Mouse (Mus musculus) embryonic facial prominence, embryonic 13.5 days (tissue): ENCODE measurements around the gene Ankrd11. TPM values are rescaled to one million over a fixed set of nuclear protein-coding genes. Genes with fewer than 3 reads are reported as not detected.
"Not testable (repeated sequence)": the region's sequence is repeated elsewhere in the genome, so short reads cannot be mapped to it uniquely, and the experiment has no call there.

Experiments
- ATAC-seq: fragments of 200-750 bp; cut with Nextera tagmentation; 2 replicates; pipeline ENCODE4 v1.8.0; 2017; ENCODE audit warnings: low read depth; ENCODE audit not compliant: insufficient number of reproducible peaks, insufficient read depth, low FRiP score, low TSS enrichment
- H3K27ac ChIP-seq: fragments of 300-500 bp; sonication (generic); 2 replicates; pipeline ENCODE4 v1.5.1; 2015; ENCODE audit warnings: moderate library complexity, mild to moderate bottlenecking, inconsistent platforms
- H3K27me3 ChIP-seq: fragments of 300-500 bp; sonication (generic); 2 replicates; pipeline ENCODE4 v1.6.1; 2015; ENCODE audit warnings: mild to moderate bottlenecking, inconsistent platforms
- H3K36me3 ChIP-seq: fragments of 300-500 bp; sonication (generic); 2 replicates; pipeline ENCODE4 v1.6.1; 2015; ENCODE audit warnings: mild to moderate bottlenecking, inconsistent platforms
- H3K4me1 ChIP-seq: fragments of 300-500 bp; sonication (generic); 2 replicates; pipeline ENCODE4 v1.6.1; 2015; ENCODE audit warnings: inconsistent platforms
- H3K4me2 ChIP-seq: fragments of 300-500 bp; sonication (generic); 2 replicates; pipeline ENCODE4 v1.6.1; 2015; ENCODE audit warnings: moderate library complexity, mild to moderate bottlenecking, inconsistent platforms
- H3K4me3 ChIP-seq: fragments of 300-500 bp; sonication (generic); 2 replicates; pipeline ENCODE4 v1.5.1; 2015; ENCODE audit warnings: mild to moderate bottlenecking, inconsistent platforms
- H3K9ac ChIP-seq: fragments of 300-500 bp; sonication (generic); 2 replicates; pipeline ENCODE4 v1.6.1; 2015; ENCODE audit warnings: mild to moderate bottlenecking, inconsistent platforms
- H3K9me3 ChIP-seq: fragments of 300-500 bp; sonication (generic); 2 replicates; pipeline ENCODE4 v1.6.1; 2016; ENCODE audit warnings: inconsistent platforms
- WGBS: fragments of 180-500 bp; shearing (Covaris S2); methylation state at CpG from one replicate; pipeline ENCODE4 v1.1.7; 2015; ENCODE audit warnings: mixed read lengths; 5-methylcytosine and 5-hydroxymethylcytosine counted together
- polyA plus RNA-seq: library from polyadenylated mRNA; unstranded; fragments of >200 nt; fragmentation: Nextera tagmentation; extraction: Ambion mirVana; gene quantifications from 2 replicates; pipeline ENCODE4 v1.2.1, GENCODE M21; 2015

Ankrd11 gene
- polyA plus RNA-seq, 1 experiment from 2014 or later, result 40.9 TPM

GRCm38 (mm10) chr8:123051458-123051857, 9.4 kb upstream of the Ankrd11 start:
- no peak for ATAC-seq
- H3K4me2 ChIP-seq, result no peak overlapping the region
- no peaks in the 10 kb centered on the region for H3K36me3 ChIP-seq
- WGBS, result 70% methylated on average over 5 of the region's 5 CpGs
- no peaks in the 10 kb centered on the region for H3K27me3 ChIP-seq
- H3K4me3 ChIP-seq, result no peak overlapping the region
- no peak overlapping the region for H3K9ac ChIP-seq
- H3K27ac ChIP-seq, result no peak overlapping the region
- H3K4me1 ChIP-seq, result no peaks in the 10 kb centered on the region
- H3K9me3 ChIP-seq, result no peaks in the 10 kb centered on the region

- H3K4me1 ChIP-seq, result peaks cover 8% of the 10 kb centered on the region
- ATAC-seq, result no peak
- no peaks in the 10 kb centered on the region for H3K9me3 ChIP-seq
- no peak overlapping the region for H3K4me3 ChIP-seq
- no peak overlapping the region for H3K27ac ChIP-seq
- H3K27me3 ChIP-seq, result no peaks in the 10 kb centered on the region
- H3K4me2 ChIP-seq, result no peak overlapping the region
- WGBS, result 85% methylated on average over 7 of the region's 7 CpGs
- no peak overlapping the region for H3K9ac ChIP-seq
- peaks cover 6% of the 10 kb centered on the region; the same call in 1 of the 2 replicates for H3K36me3 ChIP-seq
These were observed 6.3 kb upstream of the Ankrd11 start for GRCm38 (mm10) chr8:123048402-123048801.

GRCm38 (mm10) chr8:123047827-123048226, 5.8 kb upstream of the Ankrd11 start:
- Histone ChIP-seq H3K4me3 (no peak overlapping the region), H3K9me3 (no peaks in the 10 kb centered on the region), H3K4me1 (peaks cover 13% of the 10 kb centered on the region), H3K27ac (no peak overlapping the region), H3K9ac (no peak overlapping the region), H3K27me3 (no peaks in the 10 kb centered on the region), H3K4me2 (no peak overlapping the region), H3K36me3 (peaks cover 6% of the 10 kb centered on the region; the same call in 1 of the 2 replicates)
- 87% methylated on average over 7 of the region's 7 CpGs for WGBS
- no peak for ATAC-seq

- Histone ChIP-seq H3K9me3 (no peaks in the 10 kb centered on the region), H3K4me3 (no peak overlapping the region), H3K27ac (no peak overlapping the region), H3K9ac (no peak overlapping the region), H3K36me3 (peaks cover 6% of the 10 kb centered on the region; the same call in 1 of the 2 replicates), H3K27me3 (no peaks in the 10 kb centered on the region), H3K4me2 (no peak overlapping the region), H3K4me1 (peaks cover 13% of the 10 kb centered on the region)
- no peak for ATAC-seq
- 74% methylated on average over 4 of the region's 4 CpGs for WGBS
These were observed 4.6 kb upstream of the Ankrd11 start for GRCm38 (mm10) chr8:123046706-123047105.

GRCm38 (mm10) chr8:123044743-123045425, 2.8 kb upstream of the Ankrd11 start:
- not testable (repeated sequence) for H3K4me2 ChIP-seq, H3K4me3 ChIP-seq, H3K27ac ChIP-seq, H3K9me3 ChIP-seq, ATAC-seq, H3K9ac ChIP-seq, H3K27me3 ChIP-seq, H3K36me3 ChIP-seq
- H3K4me1 ChIP-seq, result peaks cover 23% of the 10 kb centered on the region
- WGBS, result 93% methylated on average over 23 of the region's 23 CpGs

GRCm38 (mm10) chr8:123043941-123044340, 1.9 kb upstream of the Ankrd11 start:
- Histone ChIP-seq H3K4me1 (peaks cover 32% of the 10 kb centered on the region), H3K4me3 (no peak overlapping the region), H3K4me2 (no peak overlapping the region), H3K9ac (no peak overlapping the region), H3K27me3 (no peaks in the 10 kb centered on the region), H3K27ac (no peak overlapping the region), H3K9me3 (no peaks in the 10 kb centered on the region), H3K36me3 (peaks cover 6% of the 10 kb centered on the region; the same call in 1 of the 2 replicates)
- ATAC-seq, result no peak
- WGBS, result 82% methylated on average over 3 of the region's 3 CpGs

- Histone ChIP-seq H3K27me3 (no peaks in the 10 kb centered on the region), H3K9ac (peak overlapping the region; percentile 100), H3K4me1 (peaks cover 32% of the 10 kb centered on the region), H3K4me3 (peak overlapping the region; percentile 100), H3K9me3 (no peaks in the 10 kb centered on the region), H3K36me3 (peaks cover 6% of the 10 kb centered on the region; the same call in 1 of the 2 replicates), H3K27ac (peak overlapping the region; percentile 97), H3K4me2 (peak overlapping the region; percentile 70)
- ATAC-seq, result no peak
- 20% methylated on average over 22 of the region's 22 CpGs for WGBS
These were observed 1.0 kb upstream of the Ankrd11 start for GRCm38 (mm10) chr8:123042974-123043625.

GRCm38 (mm10) chr8:123041774-123042105, 337 bp downstream of the Ankrd11 start:
- Histone ChIP-seq H3K4me3 (peak overlapping the region; percentile 100), H3K36me3 (peaks cover 6% of the 10 kb centered on the region; the same call in 1 of the 2 replicates), H3K4me1 (peaks cover 36% of the 10 kb centered on the region), H3K9ac (peak overlapping the region; percentile 100), H3K27me3 (no peaks in the 10 kb centered on the region), H3K4me2 (peak overlapping the region; percentile 70), H3K27ac (peak overlapping the region; percentile 97), H3K9me3 (no peaks in the 10 kb centered on the region)
- under 1% methylated on average over 54 of the region's 60 CpGs for WGBS
- no peak for ATAC-seq

- Histone ChIP-seq H3K27ac (peak overlapping the region; percentile 97), H3K9me3 (no peaks in the 10 kb centered on the region), H3K4me3 (peak overlapping the region; percentile 100), H3K36me3 (peaks cover 6% of the 10 kb centered on the region; the same call in 1 of the 2 replicates), H3K4me2 (peak overlapping the region; percentile 70), H3K4me1 (peaks cover 36% of the 10 kb centered on the region), H3K27me3 (no peaks in the 10 kb centered on the region), H3K9ac (peak overlapping the region; percentile 100)
- ATAC-seq, result no peak
- under 1% methylated on average over 68 of the region's 71 CpGs for WGBS
These were observed 886 bp downstream of the Ankrd11 start for GRCm38 (mm10) chr8:123041008-123041773.

- H3K9ac ChIP-seq, result peak overlapping the region; percentile 100; the same call in 1 of the 2 replicates
These were observed 1.9 kb downstream of the Ankrd11 start for GRCm38 (mm10) chr8:123040110-123040650.

More at GRCm38 (mm10) chr8:123040110-123040650, 1.9 kb downstream of the Ankrd11 start:
- no peak for ATAC-seq
- 11% methylated on average over 4 of the region's 4 CpGs for WGBS
- H3K27me3 ChIP-seq, result no peaks in the 10 kb centered on the region
- peak overlapping the region; percentile 100 for H3K4me3 ChIP-seq
- H3K9me3 ChIP-seq, result no peaks in the 10 kb centered on the region
- H3K4me2 ChIP-seq, result peak overlapping the region; percentile 70
- H3K36me3 ChIP-seq, result peaks cover 6% of the 10 kb centered on the region; the same call in 1 of the 2 replicates
- peaks cover 42% of the 10 kb centered on the region for H3K4me1 ChIP-seq
- H3K27ac ChIP-seq, result 0 out of 2 replicates have a peak overlapping the region, but pooled peaks have one; percentile 97
